Mouse (Mus musculus) layer of hippocampus, postnatal 36 days (tissue): Measurements from ENCODE around the gene Ctnnbl1. TPM values are rescaled to one million over a fixed set of nuclear protein-coding genes. Genes with fewer than 3 reads are reported as not detected.

Experiments
- DNase-seq, 2 experiments: peaks; one replicate each; pipeline ENCODE4 v3.0.0; 2022
- total RNA-seq, 2 experiments: library from RNA; stranded (reverse); gene quantifications; 2 replicates each; pipeline ENCODE4 v1.2.3; 2021

Gene Ctnnbl1
- total RNA-seq, 2 experiments from 2014 or later, result 30.6 to 33.0 TPM

DNA sequence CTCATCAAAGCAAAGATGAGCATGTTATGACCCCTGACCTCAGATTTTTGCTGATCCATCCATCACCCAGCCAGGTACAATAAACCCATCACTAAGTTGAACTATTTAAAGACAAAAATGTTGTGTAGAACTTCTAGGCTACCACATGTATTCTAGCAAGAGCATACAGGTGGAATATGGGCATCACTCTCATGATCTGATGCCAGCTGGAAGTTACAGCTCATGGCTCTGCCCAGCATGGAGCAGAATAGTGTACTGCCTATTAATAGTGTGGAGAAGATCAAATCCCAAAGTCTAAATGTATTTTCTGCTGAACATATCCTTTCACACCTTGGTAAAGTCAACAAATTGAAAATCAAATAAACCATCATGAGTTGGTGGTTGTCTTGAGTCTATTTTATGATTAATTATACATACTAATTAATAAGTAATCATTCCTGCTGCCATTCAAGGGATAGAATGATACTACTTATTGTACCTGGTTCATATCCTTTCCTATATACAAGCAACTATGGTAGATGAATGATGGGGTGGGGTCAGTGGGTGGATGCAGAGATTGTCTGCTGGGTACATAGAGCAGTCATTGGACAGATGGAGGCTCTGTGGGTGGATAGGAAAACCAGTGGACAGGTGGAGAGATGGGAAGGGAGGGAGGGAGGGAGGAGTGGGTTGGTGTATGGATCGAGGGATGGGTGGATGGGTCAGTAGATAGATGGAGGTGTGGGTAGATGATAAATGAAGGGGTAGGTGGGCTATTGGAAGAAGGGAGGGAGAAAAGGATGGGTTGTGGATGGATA is 58.6 kb downstream of the Ctnnbl1 start:
- no peak for DNase-seq

GRCm38 (mm10) chr2:157799533-157799932 is 62.3 kb downstream of the Ctnnbl1 start:
- DNase-seq, result no peak

- DNase-seq, result no peak
These were observed 63.1 kb downstream of the Ctnnbl1 start for GRCm38 (mm10) chr2:157800288-157800687.

DNA sequence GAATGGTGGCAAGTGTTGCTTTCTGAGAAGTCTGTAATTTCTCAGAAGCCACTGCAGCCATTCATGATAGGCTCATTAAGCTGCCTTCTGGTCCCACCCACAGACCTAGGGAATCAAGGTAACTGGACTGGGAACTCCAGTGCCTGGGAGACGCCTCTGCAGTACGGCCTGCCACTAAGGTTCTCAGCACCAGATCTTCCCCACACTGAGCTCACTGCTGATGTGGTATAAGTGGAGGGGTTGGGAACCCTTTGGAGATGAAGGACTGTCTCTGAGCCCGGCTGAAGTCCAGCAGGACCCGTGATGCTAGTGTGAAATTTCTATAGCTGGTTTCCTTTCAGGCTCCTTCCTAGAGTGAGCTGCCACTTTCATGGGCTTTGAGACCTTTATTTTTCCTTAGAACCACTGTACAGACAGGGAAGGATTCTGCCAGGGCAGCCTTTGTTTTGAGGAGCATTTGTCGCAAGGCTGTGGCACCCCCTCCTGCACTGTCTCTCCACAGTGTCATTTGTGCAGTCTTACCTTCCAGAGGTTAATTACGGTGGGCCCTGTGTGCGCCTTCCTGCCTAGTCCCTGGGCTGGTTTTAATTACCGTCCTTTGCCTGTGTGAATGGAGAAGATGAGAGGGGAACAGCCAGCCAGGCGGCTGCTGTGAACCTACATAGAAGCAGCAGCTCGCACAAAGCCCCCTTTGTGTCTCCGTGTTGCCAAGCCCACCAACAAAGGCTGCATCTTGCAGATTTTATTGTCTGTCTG is 63.7 kb downstream of the Ctnnbl1 start:
- DNase-seq, result no peak

- no peak for DNase-seq
These were observed 64.5 kb downstream of the Ctnnbl1 start for GRCm38 (mm10) chr2:157801505-157802357.

- DNase-seq, result no peak
These were observed 65.5 kb downstream of the Ctnnbl1 start for GRCm38 (mm10) chr2:157802666-157803065.

DNA sequence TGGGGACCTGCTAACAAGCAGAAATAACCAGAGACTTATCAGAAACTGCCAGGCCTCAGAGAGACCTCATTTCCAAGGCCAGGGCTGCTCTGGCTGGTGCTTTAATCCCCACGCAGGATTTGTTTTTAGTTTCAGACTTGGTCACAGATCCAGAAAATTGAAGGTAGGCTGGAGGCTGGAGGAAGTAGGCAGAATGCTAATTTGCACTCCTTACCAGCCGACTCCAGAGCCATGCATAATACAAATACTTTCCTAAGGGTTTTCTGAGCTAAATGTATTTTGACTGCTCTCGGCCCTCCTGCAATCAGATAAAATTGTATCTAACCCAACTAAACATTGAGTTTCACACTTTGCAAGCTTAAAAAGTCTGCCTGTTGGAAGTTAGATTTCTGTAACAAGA is 67.2 kb downstream of the Ctnnbl1 start:
- no peak for DNase-seq

DNA sequence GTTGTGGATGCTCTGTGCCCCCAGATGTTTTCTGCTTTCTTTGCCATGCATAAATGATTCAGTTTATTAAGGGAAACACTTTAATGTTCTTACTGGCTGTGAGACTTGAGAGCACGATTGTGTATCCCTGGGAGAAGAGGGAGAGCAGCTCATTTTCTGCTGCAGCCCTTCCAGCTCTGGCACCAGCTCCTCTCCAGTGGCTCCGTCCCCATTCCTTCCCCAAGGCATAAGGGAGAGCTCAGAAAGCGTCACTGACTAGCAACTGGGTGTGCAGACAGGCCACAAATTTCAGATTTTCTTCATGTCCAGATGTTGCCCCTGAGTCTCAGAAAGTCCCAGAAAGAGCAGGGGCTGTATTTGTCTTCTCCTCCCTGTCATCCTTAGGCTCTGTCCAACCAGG is 67.9 kb downstream of the Ctnnbl1 start:
- DNase-seq, result no peak

GRCm38 (mm10) chr2:157807076-157807475 is 69.9 kb downstream of the Ctnnbl1 start:
- DNase-seq, result no peak

DNA sequence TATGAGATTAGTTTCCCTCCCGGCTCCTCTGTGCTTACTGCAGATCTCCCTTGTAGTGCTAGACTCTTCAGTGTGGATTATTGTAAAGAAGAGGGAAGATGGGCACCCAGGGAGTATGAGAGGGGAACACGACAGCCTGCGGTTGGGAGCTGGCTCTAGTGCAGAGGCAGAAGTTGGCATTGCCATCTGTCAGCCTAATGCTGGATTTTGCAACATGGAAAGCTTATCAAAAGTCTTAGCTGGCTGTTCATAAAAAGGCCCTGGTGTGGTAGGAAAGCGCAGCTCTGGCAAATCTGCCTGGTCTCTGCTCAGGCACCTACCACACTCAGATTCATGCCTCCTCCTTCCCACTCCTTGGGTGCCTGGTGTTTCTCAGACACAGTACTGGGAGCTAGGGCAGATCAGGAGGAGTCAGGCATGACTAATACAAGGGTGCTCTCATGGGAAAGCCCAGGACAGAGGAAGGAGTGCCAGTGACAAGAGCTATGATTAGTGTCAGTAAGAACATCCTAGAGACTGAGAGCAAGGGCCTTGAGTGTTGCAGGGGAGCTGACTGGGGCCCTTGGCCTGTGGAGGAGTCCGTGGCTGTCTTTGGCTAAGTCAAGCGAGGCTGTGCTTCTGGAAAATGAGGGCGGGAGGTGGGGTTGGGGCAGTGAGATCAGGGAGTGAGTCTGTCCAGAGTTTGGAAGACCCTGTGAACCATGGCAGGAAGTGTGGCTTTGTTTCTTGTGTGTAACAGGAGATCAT is 70.6 kb downstream of the Ctnnbl1 start:
- no peak for DNase-seq

DNA sequence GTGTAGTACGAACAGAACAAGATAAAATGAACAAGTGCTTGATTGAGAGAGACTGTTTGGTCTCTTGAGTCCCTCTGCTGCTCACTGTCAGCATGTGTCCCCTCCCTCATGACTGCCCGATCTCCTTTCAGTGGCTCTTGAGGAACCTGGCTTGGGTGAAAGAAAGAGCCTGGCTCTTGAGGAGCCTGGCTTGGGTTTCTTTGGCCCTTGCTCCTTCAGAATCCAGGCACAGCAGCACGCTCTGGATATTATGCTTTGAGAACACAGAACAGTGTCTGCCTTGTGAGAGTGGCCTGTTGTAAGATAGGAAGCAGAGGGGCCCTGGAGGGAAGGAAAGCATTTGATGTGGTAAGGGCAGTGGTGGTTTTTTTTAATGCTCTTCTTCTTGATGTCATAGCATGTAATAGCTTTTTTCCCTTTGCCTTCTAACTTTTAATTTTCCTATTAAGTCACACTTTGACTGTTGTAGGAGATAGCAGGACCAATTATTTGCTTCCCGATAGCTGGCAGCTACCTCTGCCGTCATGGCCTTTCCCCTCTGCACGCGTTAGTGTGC is 71.2 kb downstream of the Ctnnbl1 start:
- no peak for DNase-seq

- DNase-seq, result no peak
These were observed 72.1 kb downstream of the Ctnnbl1 start for GRCm38 (mm10) chr2:157809341-157809740.

GRCm38 (mm10) chr2:157810749-157811148 is 73.5 kb downstream of the Ctnnbl1 start:
- DNase-seq, result no peak

GRCm38 (mm10) chr2:157813121-157813520 is 75.9 kb downstream of the Ctnnbl1 start:
- DNase-seq, result no peak

DNA sequence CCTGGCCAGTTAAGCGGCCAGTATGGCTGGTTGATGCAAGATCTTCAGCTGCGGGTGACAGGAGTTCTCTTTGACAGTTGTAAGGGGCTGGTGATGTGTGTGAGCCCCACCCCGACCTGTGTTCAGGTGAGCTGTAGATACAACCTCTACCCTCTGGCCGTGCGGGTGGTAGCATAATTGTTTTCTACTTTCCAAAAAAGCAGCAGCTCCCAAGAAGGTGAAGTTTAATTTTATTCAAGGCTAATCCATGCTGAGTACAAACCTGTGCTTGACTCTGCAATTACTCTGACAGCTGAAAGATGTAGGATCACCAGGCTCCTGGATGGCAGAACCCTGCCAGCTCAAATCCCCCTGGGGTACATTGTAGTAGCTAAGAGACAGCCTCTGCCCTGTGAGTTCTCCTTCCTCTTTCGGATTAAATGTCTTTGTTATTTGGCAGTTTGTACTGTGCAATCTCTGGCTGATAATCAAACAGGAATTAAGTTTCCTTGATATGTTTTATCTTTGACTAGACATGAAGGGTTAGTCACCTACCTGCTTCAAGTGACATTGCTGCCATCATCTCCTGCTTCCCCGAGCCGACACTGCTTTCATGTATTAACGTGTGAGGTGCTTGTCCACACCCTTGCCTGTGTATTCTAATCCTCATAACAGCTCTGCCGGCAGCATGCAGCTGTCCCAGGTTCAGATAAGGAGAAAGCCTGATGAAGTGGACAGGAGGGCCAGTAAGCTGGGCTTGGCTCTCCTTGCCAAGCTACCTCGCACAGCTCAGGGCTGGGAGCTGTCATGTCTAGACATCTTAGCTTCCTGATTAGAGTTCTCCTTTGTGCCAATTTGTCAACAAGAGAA is 77.1 kb downstream of the Ctnnbl1 start:
- DNase-seq, result no peak

DNA sequence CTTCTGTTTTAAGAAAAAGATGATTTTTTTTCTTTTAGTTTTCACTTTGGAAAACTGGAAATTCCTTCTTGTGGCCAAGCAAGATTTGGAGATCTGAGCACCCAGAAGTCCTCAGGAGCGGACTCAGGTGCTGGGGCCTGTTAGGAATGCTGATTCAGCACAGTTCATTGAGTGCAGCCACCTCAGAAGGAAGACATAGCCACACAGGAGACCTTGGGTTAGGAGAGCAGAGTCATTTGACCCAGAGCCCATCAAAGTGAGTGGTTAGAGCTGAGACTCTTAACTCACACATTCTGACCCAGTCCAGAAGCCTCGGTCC is 77.7 kb downstream of the Ctnnbl1 start:
- DNase-seq, result peak in 1 of 2 experiments; percentile 0

DNA sequence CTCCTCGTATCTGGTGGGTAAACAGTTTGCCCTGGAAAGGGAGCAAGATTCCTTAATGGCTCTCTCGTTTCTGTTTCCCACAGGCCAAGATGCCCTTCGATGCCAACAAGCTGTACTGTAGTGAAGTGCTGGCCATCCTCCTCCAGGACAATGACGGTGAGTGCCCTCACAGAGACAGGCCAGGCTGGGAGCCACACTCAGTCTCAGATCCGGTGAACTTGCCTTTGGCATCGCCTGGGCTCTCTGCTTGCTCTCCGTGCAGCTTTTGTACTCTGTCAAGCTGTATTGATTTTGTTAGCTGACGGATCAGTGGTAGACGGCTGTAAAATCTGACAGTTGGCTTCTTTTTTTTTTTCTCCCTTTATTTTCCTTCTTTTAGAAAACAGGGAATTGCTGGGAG is 80.5 kb downstream of the Ctnnbl1 start:
- no peak for DNase-seq

- no peak for DNase-seq
These were observed 81.5 kb downstream of the Ctnnbl1 start for GRCm38 (mm10) chr2:157818576-157819320.

DNA sequence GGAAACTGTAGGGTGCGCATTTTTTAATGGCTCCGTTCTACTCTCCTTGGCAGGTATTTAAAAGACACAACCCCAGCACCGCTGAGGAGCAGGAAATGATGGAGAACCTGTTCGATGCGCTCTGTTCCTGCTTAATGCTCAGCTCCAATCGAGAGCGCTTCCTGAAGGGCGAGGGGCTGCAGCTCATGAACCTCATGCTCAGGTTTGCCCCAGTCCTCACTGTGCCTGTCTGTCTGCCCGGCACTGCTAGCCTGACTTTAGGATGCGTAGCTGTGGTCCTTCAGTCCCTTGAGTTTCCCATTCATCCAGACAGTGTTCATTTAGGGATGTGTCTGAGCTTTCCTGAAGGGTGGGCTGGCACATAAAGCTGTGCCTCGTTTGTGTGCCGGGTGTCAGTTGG is 82.2 kb downstream of the Ctnnbl1 start:
- no peak for DNase-seq

DNA sequence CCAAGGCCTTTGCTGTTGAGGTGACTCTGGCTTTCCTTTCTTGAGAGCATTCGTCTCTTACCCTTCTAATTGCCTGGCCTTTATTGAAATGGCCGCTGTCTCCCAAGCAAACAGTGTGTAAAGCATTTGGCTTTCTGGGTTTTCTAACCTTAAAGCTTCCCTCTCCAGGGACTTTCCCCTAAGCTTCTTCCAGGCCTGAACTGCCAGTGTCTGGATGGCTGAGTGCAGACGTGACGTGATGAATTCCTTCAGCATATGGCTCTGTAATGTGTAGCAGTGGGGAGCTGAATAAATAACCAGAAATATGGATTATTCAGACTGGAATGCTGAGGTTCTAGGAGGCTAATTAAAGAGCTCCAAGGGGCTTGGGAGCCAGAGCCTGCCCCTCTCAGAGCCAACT is 84.1 kb downstream of the Ctnnbl1 start:
- DNase-seq, result no peak
